Mouse (Mus musculus): ENCODE results near the gene Cxcr2. TPM values are rescaled to one million over a fixed set of nuclear protein-coding genes. Genes with fewer than 3 reads are reported as not detected.
A peak's percentile ranks its signal among the peaks of the same experiment; 100 is the strongest.

The Cxcr2 gene
- total RNA-seq (2021): 1 to 10 TPM in 1 of 2 experiments, under 1 TPM in 1; 0.48 to 1.6 TPM
- long read RNA-seq, experiment 1, partial matches to known transcripts: 0 of 1 reads
- long read RNA-seq, experiment 1, other reads (novel, unspliced or antisense): 1 of 1 reads
- long read RNA-seq, experiment 2: 0 reads

- DNase-seq: no peak
Measured at GRCm38 (mm10) chr1:74153461-74154184, at the start of gene Cxcr2. Gene Cxcr2 (plus strand): TSS chr1:74153989.

- peak; percentile 76 for DNase-seq
Measured at GRCm38 (mm10) chr1:74105660-74106059, 48.1 kb upstream of the Cxcr2 start.

- DNase-seq: no peak
Measured at GRCm38 (mm10) chr1:74106214-74106613, 47.6 kb upstream of the Cxcr2 start.

GRCm38 (mm10) chr1:74107931-74108618 is 45.7 kb upstream of the Cxcr2 start:
- DNase-seq: peak; percentile 53

DNA sequence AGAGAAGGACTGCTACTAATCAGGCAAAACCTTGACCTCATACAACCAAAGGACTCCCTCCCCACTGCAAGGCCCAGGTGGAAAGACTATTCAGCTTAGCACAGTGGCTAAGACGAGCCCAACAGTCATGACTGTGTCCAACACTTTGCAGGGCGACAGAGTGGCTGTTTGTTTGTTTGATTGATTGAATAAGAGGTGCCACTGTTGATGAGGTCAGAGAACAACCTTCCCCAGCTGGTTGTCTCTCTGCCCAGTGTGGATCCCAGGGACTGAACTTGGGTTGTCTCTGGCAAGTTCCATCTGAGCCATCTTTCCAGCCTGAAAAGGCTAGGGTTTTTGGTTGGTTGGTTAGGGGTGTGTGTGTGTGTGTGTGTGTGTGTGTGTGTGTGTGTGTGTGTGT is 44.1 kb upstream of the Cxcr2 start:
- no peak for DNase-seq

GRCm38 (mm10) chr1:74110932-74111695 is 42.7 kb upstream of the Cxcr2 start:
- peak; percentile 45 for DNase-seq

DNA sequence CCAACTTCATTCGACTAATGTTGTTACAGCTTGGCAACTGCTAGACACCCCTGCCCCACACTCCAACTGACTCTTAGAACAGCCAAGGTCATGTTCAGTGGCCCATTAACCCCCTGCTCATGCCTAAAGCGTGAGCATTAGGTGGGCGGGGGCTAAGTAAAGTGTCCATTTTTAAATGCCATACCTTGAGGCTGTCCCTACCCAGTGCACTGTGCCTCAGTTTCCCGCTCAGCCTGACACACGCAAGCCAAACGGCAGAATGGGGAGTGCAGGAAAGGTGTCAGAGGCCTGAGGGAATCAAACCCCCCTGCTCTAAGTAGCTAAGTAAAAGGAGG is 42.1 kb upstream of the Cxcr2 start:
- DNase-seq: no peak

GRCm38 (mm10) chr1:74113071-74113470 is 40.7 kb upstream of the Cxcr2 start:
- peak; percentile 51 for DNase-seq

DNA sequence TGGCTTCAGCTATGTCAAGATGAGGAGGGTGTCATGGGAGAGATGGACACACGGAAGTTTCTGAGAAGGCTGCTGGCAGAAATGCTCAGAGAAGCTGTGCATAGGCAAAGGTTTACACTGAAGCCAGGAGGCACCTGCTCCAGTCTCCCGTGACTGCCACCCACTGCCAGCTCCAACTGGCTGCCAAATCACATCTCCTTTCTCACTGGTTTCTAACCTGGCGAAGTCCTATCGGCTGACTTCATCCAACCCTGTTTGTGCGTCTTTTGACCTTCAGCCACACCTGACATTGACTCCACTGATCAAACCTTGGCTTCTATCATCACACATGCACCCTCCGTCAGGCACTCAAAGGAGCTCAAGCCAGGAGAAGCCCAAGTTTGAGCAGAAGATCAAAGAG is 35.9 kb upstream of the Cxcr2 start:
- DNase-seq: no peak

DNA sequence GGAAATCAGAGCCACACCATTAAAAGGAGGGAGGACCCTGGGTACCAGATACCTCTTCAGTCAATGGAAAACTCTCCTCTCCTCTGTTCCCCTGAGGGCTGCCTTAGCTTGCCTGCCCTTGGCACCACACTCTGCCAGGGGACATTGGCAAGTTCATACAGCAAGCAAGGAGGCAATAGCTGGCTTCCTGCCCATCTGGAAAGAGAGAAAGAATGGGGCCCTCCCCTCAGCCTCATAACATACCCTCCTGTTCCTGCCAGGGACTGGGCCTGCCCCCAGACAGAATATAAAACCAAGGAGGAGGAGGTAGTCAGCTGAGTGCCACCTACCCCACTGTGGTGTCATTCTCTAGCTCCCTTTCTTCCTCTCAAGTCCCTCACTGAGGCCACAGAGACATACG is 34.7 kb upstream of the Cxcr2 start:
- DNase-seq: peak; percentile 78

DNA sequence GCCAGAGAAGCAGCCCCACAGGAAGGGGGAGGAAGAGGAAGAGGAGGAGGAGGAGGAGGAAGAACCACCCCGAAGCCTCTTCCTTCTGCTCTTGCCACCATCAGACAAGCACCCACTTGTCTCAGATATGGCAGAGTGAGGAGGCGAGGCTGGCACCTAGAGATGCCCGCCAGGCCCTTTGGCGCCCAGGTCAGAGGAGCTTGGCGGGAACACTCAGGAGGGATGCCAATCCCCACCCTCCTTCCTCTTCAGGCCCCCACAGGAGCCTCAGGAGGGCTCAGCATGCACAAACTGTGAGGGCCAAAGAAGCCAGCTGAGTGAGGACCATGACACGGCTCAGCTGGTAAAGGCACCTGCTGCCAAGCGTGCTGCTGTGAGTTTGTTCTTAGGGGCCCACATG is 32.7 kb upstream of the Cxcr2 start:
- no peak for DNase-seq

DNA sequence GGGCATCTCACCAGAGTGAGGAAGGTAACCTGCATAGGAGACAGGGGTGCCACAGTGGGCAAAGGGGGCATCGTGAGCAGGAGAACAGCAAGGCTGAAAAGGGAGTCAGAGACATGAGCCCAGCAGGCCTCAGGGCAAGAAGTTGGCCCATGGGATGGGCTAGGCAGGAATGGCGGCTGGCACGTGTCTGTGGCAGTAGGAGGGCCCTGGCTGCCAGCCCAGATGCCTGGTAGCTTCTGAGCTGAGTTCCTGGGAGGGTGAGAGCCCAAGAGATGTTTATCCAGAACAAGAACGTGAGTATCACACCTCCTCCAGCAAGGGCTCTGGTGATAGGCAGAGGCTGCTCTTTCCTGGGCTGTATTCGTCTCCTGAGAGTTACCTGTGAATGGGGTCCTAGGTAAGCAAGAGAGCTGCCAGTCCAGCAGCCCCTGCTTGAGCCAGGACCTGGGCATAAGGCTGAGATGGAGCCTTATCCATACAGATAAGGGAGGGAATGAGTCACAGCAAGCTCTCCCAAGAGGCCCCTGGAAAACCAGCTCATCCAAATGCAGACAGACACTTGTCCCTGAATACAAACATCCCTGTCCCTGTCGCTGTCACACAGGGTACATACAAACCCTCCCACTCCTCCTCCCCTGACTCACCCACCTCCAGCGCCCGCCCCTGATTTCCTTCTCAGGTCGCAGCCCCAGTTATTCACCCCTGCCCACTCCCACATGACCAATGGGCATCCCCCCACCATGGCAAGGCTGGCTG is 31.8 kb upstream of the Cxcr2 start:
- DNase-seq: peak; percentile 88

DNA sequence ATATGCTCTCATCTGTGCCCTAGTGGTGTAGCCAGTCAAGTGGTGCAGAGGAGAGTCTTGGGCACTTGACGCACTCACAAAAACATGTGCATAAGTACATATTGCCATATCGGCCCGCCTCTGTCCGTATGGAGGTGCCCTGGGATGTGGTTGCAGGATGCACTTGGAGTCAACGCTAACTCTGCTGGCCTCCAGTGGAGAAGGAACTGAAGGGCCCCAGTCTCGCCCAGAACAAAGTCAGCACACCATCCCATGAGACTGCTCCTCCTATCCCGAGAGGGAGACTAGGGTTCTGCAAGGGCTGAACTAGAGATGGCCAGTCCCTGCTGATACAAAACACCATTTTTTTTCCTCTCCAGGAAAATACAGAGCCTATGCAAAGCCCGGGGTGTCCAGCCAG is 30.6 kb upstream of the Cxcr2 start:
- no peak for DNase-seq

GRCm38 (mm10) chr1:74124021-74124981 is 29.5 kb upstream of the Cxcr2 start, which contains the start of gene Tns1:
Gene Tns1 (minus strand): TSS chr1:74124449.
- DNase-seq: peak; percentile 82

DNA sequence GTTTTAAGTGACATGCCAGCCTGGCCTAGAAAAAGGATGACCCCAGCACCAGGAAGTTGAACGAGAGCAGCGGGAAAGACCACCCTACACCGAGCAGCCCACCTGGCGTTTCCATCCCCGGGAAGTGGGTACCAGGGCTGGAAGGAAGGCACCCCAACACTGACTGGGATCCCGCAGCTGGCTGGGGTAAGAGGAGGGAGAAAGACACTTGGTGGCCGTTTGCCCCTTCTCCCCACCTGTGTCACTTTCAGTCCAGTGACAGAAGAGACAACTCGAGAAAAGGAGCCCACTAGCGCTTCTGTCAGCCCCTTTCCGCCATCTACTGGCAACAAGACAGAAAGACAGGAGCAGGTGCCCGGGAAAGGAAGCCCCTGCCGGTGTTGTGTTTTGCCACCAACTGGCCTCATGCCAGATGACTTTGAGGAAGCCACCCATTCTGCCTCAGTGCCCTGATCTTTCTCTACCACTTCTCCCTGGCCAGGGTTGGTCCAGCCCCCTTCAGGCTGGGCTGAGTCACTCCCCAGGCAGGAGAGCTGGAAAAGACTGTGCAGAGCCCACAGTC is 28.7 kb upstream of the Cxcr2 start, which contains the start of gene Rufy4:
Gene Rufy4 (plus strand): TSS at position 551 of the 562 bp plus-strand sequence.
- DNase-seq: peak; percentile 81

GRCm38 (mm10) chr1:74130883-74131659 is 22.7 kb upstream of the Cxcr2 start:
- DNase-seq: no peak

GRCm38 (mm10) chr1:74132011-74132410 is 21.8 kb upstream of the Cxcr2 start:
- no peak for DNase-seq

DNA sequence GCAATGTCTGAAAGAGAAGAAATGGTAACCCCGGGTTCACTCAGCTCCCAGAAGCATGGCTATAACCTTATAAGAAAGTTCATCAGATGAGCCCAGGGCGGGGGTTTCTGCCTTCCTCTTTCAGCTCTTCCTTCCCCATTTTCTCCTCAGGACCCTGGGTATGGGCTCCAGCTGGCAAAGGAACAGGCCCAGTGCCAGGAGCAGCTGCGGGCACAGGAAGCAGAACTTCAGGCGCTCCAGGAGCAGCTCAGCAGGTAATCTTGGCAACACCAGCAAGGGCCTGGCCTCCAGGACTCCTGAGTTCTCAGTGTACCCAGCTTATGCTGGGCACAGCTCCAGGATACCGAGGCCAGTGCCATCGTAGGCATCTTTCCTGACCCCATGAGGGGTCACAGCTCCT is 19.8 kb upstream of the Cxcr2 start:
- no peak for DNase-seq

DNA sequence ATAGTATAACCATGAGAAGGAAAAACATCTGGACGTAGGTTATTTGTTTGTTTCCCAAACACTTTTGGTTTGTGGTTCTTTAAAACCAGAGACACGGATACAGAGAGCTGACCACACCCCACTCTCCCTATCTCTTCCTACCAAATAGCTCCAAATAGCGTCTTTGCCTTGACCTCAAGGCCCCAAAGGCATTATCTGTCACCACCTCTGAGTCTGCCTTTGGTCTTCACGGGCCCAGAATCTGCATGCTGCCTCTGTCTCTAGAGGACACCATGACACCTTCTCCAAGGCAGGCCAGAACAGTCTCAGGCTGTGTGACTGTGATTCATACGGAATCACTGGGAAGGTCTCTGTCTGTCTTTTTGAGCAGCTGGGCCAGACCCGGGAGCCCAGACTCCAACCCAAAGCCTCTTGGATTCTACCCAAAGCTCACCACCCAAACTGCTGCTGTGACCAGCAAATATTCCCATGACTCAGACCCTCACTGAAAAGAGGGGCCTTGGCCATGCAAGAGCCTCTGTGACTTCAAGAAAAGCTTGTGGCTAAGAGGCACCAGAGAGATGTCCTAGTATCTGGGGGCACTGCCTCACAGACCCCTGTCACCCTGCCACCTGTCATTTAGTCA is 18.4 kb upstream of the Cxcr2 start:
- DNase-seq: no peak
